Mouse (Mus musculus) kidney, adult 8-10 months (tissue): ENCODE data around the gene B3gnt3.
"Not testable (repeated sequence)": the region's sequence is repeated elsewhere in the genome, so short reads cannot be mapped to it uniquely, and the experiment has no call there.

Source experiments
- DNase-seq, 2 experiments: peaks; one replicate each; pipeline ENCODE4 v3.0.0; 2022

Gene B3gnt3

GRCm38 (mm10) chr8:71709800-71710446 lies 8.3 kb upstream of the B3gnt3 start:
- DNase-seq: peak; percentile 70 to 87

GRCm38 (mm10) chr8:71709134-71709799 lies 7.7 kb upstream of the B3gnt3 start:
- no peak for DNase-seq

- peak in 1 of 2 experiments; percentile 59 for DNase-seq
These were observed 6.3 kb upstream of the B3gnt3 start for GRCm38 (mm10) chr8:71707874-71708273.

- DNase-seq: not testable (repeated sequence)
These were observed 1.8 kb upstream of the B3gnt3 start for GRCm38 (mm10) chr8:71703400-71703799.

- DNase-seq: no peak
These were observed 1.3 kb upstream of the B3gnt3 start for GRCm38 (mm10) chr8:71702923-71703322.

- no peak for DNase-seq
These were observed 471 bp upstream of the B3gnt3 start for GRCm38 (mm10) chr8:71702087-71702432.

- DNase-seq: no peak
These were observed 908 bp downstream of the B3gnt3 start for GRCm38 (mm10) chr8:71700493-71701269.

- not testable (repeated sequence) for DNase-seq
These were observed 6.1 kb downstream of the B3gnt3 start for GRCm38 (mm10) chr8:71695456-71695855.

GRCm38 (mm10) chr8:71693166-71694041 lies 8.2 kb downstream of the B3gnt3 start:
- no peak for DNase-seq

- DNase-seq: no peak
These were observed 9.1 kb downstream of the B3gnt3 start for GRCm38 (mm10) chr8:71692509-71692908.

GRCm38 (mm10) chr8:71689028-71689427 lies 12.6 kb downstream of the B3gnt3 start, which contains the start of gene Insl3:
TSS of gene Insl3 (plus strand) at chr8:71689214.
- DNase-seq: no peak

- DNase-seq: no peak
These were observed 14.0 kb downstream of the B3gnt3 start for GRCm38 (mm10) chr8:71687616-71688015.

- no peak for DNase-seq
These were observed 15.3 kb downstream of the B3gnt3 start for GRCm38 (mm10) chr8:71686143-71686734.

GRCm38 (mm10) chr8:71685573-71685972 lies 16.0 kb downstream of the B3gnt3 start:
- no peak for DNase-seq

- no peak for DNase-seq
These were observed 16.9 kb downstream of the B3gnt3 start for GRCm38 (mm10) chr8:71684701-71685100.

GRCm38 (mm10) chr8:71682832-71683231 lies 18.8 kb downstream of the B3gnt3 start:
- DNase-seq: no peak

- no peak for DNase-seq
These were observed 20.1 kb downstream of the B3gnt3 start for GRCm38 (mm10) chr8:71681369-71681915.

- DNase-seq: peak; percentile 37 to 49
These were observed 21.1 kb downstream of the B3gnt3 start for GRCm38 (mm10) chr8:71680471-71680870.

- DNase-seq: no peak
These were observed 21.9 kb downstream of the B3gnt3 start for GRCm38 (mm10) chr8:71679550-71680168.

GRCm38 (mm10) chr8:71679116-71679515 lies 22.5 kb downstream of the B3gnt3 start:
- no peak for DNase-seq

- no peak for DNase-seq
These were observed 23.4 kb downstream of the B3gnt3 start for GRCm38 (mm10) chr8:71678216-71678615.

GRCm38 (mm10) chr8:71677555-71677954 lies 24.0 kb downstream of the B3gnt3 start:
- DNase-seq: peak in 1 of 2 experiments; percentile 32
